Mouse (Mus musculus): ENCODE data around the gene Colca2.

GRCm38 (mm10) chr9:51272102-51272501 is 6.3 kb downstream of the Colca2 start:
- no peak for TF ChIP-seq CTCF (IDR thresholded peaks at IDR 0.05; ENCODE audit: low read depth)
- no peak for TF ChIP-seq EP300 (optimal IDR thresholded peaks at IDR 0.05)
